Mouse (Mus musculus) liver, adult (tissue): ENCODE data around the gene Spata31d1a.

Experiments
- GATA4 ChIP-seq: IDR thresholded peaks from 2 replicates; pipeline ENCODE4 v1.6.1; 2014; ENCODE audit warnings: mild to moderate bottlenecking, low read length; ENCODE audit not compliant: insufficient replicate concordance

Spata31d1a gene

GRCm38 (mm10) chr13:59656316-59656832 lies 53.8 kb downstream of the Spata31d1a start:
- TF ChIP-seq GATA4: no peak

GRCm38 (mm10) chr13:59655718-59656315 lies 54.3 kb downstream of the Spata31d1a start:
- TF ChIP-seq GATA4: no peak

- TF ChIP-seq GATA4: no peak
Observed at GRCm38 (mm10) chr13:59654465-59654864, 55.7 kb downstream of the Spata31d1a start.

- TF ChIP-seq GATA4: no peak
Observed at GRCm38 (mm10) chr13:59653136-59653535, 57.0 kb downstream of the Spata31d1a start.

- no peak for TF ChIP-seq GATA4
Observed at GRCm38 (mm10) chr13:59652651-59653050, 57.5 kb downstream of the Spata31d1a start.
